Mouse (Mus musculus): Measurements from ENCODE around the gene Marc2. TPM values are rescaled to one million over a fixed set of nuclear protein-coding genes. Genes with fewer than 3 reads are reported as not detected.

Gene Marc2
- 98.8 and 124 TPM in 2 replicates for polyA plus RNA-seq (2015; fragmentation: Nextera tagmentation; extraction: Ambion mirVana)

- WGBS: 5% methylated on average over 18 of the region's 18 CpGs
- Histone ChIP-seq H3K9me3 (no peaks in the 10 kb centered on the region), H3K27me3 (replicated peaks) (peaks cover 23% of the 10 kb centered on the region), H3K27ac (replicated peaks) (peak within 1 kb of the TSS; percentile 88), H3K4me2 (peak within 1 kb of the TSS; percentile 94), H3K4me3 (peak within 1 kb of the TSS; percentile 87), H3K9ac (peak within 1 kb of the TSS; percentile 90), H3K36me3 (peaks cover under 1% of the 10 kb centered on the region; the same call in 1 of the 2 replicates), H3K4me1 (peaks cover 44% of the 10 kb centered on the region)
- ATAC-seq (ENCODE audit: extremely low read depth, insufficient number of reproducible peaks, low FRiP score, low TSS enrichment): no peak
Observed at GRCm38 (mm10) chr1:184846092-184846750, at the start of gene Marc2. Gene Marc2 (minus strand): TSS chr1:184846451.

- 82% methylated on average over 3 of the region's 3 CpGs for WGBS
- no peaks in the 10 kb centered on the region for H3K9me3 ChIP-seq
- H3K9ac ChIP-seq: no peak overlapping the region
- no peak overlapping the region for H3K27ac ChIP-seq (replicated peaks)
- no peak overlapping the region for H3K4me2 ChIP-seq
- no peaks in the 10 kb centered on the region for H3K36me3 ChIP-seq
- H3K4me3 ChIP-seq: no peak overlapping the region
- ATAC-seq (ENCODE audit: extremely low read depth, insufficient number of reproducible peaks, low FRiP score, low TSS enrichment): no peak
- no peaks in the 10 kb centered on the region for H3K4me1 ChIP-seq
- H3K27me3 ChIP-seq (replicated peaks): no peaks in the 10 kb centered on the region
Observed at GRCm38 (mm10) chr1:184891998-184892397, 45.7 kb upstream of the Marc2 start.

GRCm38 (mm10) chr1:184889454-184889853, 43.2 kb upstream of the Marc2 start:
- no peaks in the 10 kb centered on the region for H3K9me3 ChIP-seq
- 77% methylated on average over 6 of the region's 6 CpGs for WGBS
- H3K4me3 ChIP-seq: no peak overlapping the region
- no peak overlapping the region for H3K27ac ChIP-seq (replicated peaks)
- no peak overlapping the region for H3K4me2 ChIP-seq
- ATAC-seq (ENCODE audit: extremely low read depth, insufficient number of reproducible peaks, low FRiP score, low TSS enrichment): no peak
- H3K36me3 ChIP-seq: no peaks in the 10 kb centered on the region
- no peak overlapping the region for H3K9ac ChIP-seq
- H3K27me3 ChIP-seq (replicated peaks): peaks cover 7% of the 10 kb centered on the region
- no peaks in the 10 kb centered on the region for H3K4me1 ChIP-seq

- 0 out of 2 replicates have a peak, but pooled peaks cover 6% of the 10 kb centered on the region for H3K4me1 ChIP-seq
- H3K9ac ChIP-seq: no peak overlapping the region
- no peak for ATAC-seq (ENCODE audit: extremely low read depth, insufficient number of reproducible peaks, low FRiP score, low TSS enrichment)
- no peaks in the 10 kb centered on the region for H3K36me3 ChIP-seq
- no peaks in the 10 kb centered on the region for H3K9me3 ChIP-seq
- 85% methylated on average over 1 of the region's 1 CpGs for WGBS
- no peak overlapping the region for H3K4me2 ChIP-seq
- H3K27ac ChIP-seq (replicated peaks): no peak overlapping the region
- H3K27me3 ChIP-seq (replicated peaks): peaks cover 40% of the 10 kb centered on the region
- H3K4me3 ChIP-seq: no peak overlapping the region
Observed at GRCm38 (mm10) chr1:184886160-184886559, 39.9 kb upstream of the Marc2 start.

GRCm38 (mm10) chr1:184882281-184883268, 36.3 kb upstream of the Marc2 start, which contains the start of gene C130074G19Rik:
Gene C130074G19Rik (minus strand): TSS chr1:184883218.
- no peaks in the 10 kb centered on the region for H3K36me3 ChIP-seq
- peaks cover 13% of the 10 kb centered on the region; the same call in 1 of the 2 replicates for H3K4me1 ChIP-seq
- H3K4me2 ChIP-seq: peak within 1 kb of the TSS; percentile 77
- H3K4me3 ChIP-seq: peak within 1 kb of the TSS; percentile 58
- WGBS: 2% methylated on average over 77 of the region's 77 CpGs
- H3K27me3 ChIP-seq (replicated peaks): peaks cover 51% of the 10 kb centered on the region
- peak within 1 kb of the TSS; percentile 77 for H3K9ac ChIP-seq
- peak; percentile 31; the same call in 1 of the 2 replicates for ATAC-seq (ENCODE audit: extremely low read depth, insufficient number of reproducible peaks, low FRiP score, low TSS enrichment)
- no peaks in the 10 kb centered on the region for H3K9me3 ChIP-seq
- H3K27ac ChIP-seq (replicated peaks): no peak within 1 kb of the TSS

GRCm38 (mm10) chr1:184881861-184882260, 35.6 kb upstream of the Marc2 start:
- Histone ChIP-seq H3K36me3 (no peaks in the 10 kb centered on the region), H3K9ac (peak overlapping the region; percentile 77), H3K4me1 (peaks cover 13% of the 10 kb centered on the region; the same call in 1 of the 2 replicates), H3K4me2 (peak overlapping the region; percentile 77), H3K9me3 (no peaks in the 10 kb centered on the region), H3K27ac (replicated peaks) (no peak overlapping the region), H3K27me3 (replicated peaks) (peaks cover 51% of the 10 kb centered on the region), H3K4me3 (peak overlapping the region; percentile 58)
- WGBS: 38% methylated on average over 7 of the region's 7 CpGs
- no peak for ATAC-seq (ENCODE audit: extremely low read depth, insufficient number of reproducible peaks, low FRiP score, low TSS enrichment)

GRCm38 (mm10) chr1:184881211-184881610, 35.0 kb upstream of the Marc2 start:
- Histone ChIP-seq H3K4me2 (peak overlapping the region; percentile 77), H3K4me3 (peak overlapping the region; percentile 58)
- ATAC-seq (ENCODE audit: extremely low read depth, insufficient number of reproducible peaks, low FRiP score, low TSS enrichment): no peak

GRCm38 (mm10) chr1:184878860-184879259, 32.6 kb upstream of the Marc2 start:
- H3K27me3 ChIP-seq (replicated peaks): peaks cover 38% of the 10 kb centered on the region
- H3K36me3 ChIP-seq: no peaks in the 10 kb centered on the region
- H3K4me1 ChIP-seq: peaks cover 13% of the 10 kb centered on the region; the same call in 1 of the 2 replicates
- 70% methylated on average over 6 of the region's 6 CpGs for WGBS
- H3K27ac ChIP-seq (replicated peaks): no peak overlapping the region
- no peak for ATAC-seq (ENCODE audit: extremely low read depth, insufficient number of reproducible peaks, low FRiP score, low TSS enrichment)
- H3K9me3 ChIP-seq: no peaks in the 10 kb centered on the region
- no peak overlapping the region for H3K4me2 ChIP-seq
- no peak overlapping the region for H3K4me3 ChIP-seq
- no peak overlapping the region for H3K9ac ChIP-seq

More at GRCm38 (mm10) chr1:184881211-184881610, 35.0 kb upstream of the Marc2 start:
- H3K9ac ChIP-seq: 0 out of 2 replicates have a peak overlapping the region, but pooled peaks have one; percentile 33
- H3K27me3 ChIP-seq (replicated peaks): peaks cover 51% of the 10 kb centered on the region
- 83% methylated on average over 5 of the region's 5 CpGs for WGBS
- no peak overlapping the region for H3K27ac ChIP-seq (replicated peaks)
- H3K36me3 ChIP-seq: no peaks in the 10 kb centered on the region
- peaks cover 13% of the 10 kb centered on the region; the same call in 1 of the 2 replicates for H3K4me1 ChIP-seq
- H3K9me3 ChIP-seq: no peaks in the 10 kb centered on the region

GRCm38 (mm10) chr1:184877306-184877705, 31.1 kb upstream of the Marc2 start:
- no peak overlapping the region for H3K4me2 ChIP-seq
- WGBS: 44% methylated on average over 2 of the region's 2 CpGs

GRCm38 (mm10) chr1:184873910-184874309, 27.7 kb upstream of the Marc2 start:
- no peak overlapping the region for H3K9ac ChIP-seq
- no peak for ATAC-seq (ENCODE audit: extremely low read depth, insufficient number of reproducible peaks, low FRiP score, low TSS enrichment)
- H3K27ac ChIP-seq (replicated peaks): no peak overlapping the region
- H3K9me3 ChIP-seq: no peaks in the 10 kb centered on the region
- H3K4me2 ChIP-seq: no peak overlapping the region
- no peaks in the 10 kb centered on the region for H3K36me3 ChIP-seq
- H3K27me3 ChIP-seq (replicated peaks): no peaks in the 10 kb centered on the region
- peaks cover 11% of the 10 kb centered on the region; the same call in 1 of the 2 replicates for H3K4me1 ChIP-seq
- no peak overlapping the region for H3K4me3 ChIP-seq
- WGBS: 76% methylated on average over 11 of the region's 11 CpGs

More at GRCm38 (mm10) chr1:184877306-184877705, 31.1 kb upstream of the Marc2 start:
- Histone ChIP-seq H3K9me3 (no peaks in the 10 kb centered on the region), H3K4me1 (peaks cover 9% of the 10 kb centered on the region; the same call in 1 of the 2 replicates), H3K36me3 (no peaks in the 10 kb centered on the region), H3K27me3 (replicated peaks) (peaks cover 23% of the 10 kb centered on the region), H3K9ac (no peak overlapping the region), H3K4me3 (no peak overlapping the region), H3K27ac (replicated peaks) (no peak overlapping the region)
- ATAC-seq (ENCODE audit: extremely low read depth, insufficient number of reproducible peaks, low FRiP score, low TSS enrichment): no peak
